ENCODE assay signal across 17 mouse cellular contexts in genomic region chr16:5184101-5184500, GRCm38 (mm10). TPM values are rescaled to one million over a fixed set of nuclear protein-coding genes. Genes with fewer than 3 reads are reported as not detected.
"Had no signal": no experiment of that assay in that cellular context is flagged by ENCODE, and none has a peak within 500 bp of the region (broad histone marks: within the 10 kb centered on the region; RNA-seq: fewer than 3 reads in every experiment).

No protein-coding gene starts in this region.

- H3K4me3 ChIP-seq: limb, embryonic 10.5 days; midbrain, embryonic 10.5 days; neural tube, embryonic 12.5 days; stomach, embryonic 15.5 days had no signal

- H3K9me3 ChIP-seq: limb, embryonic 10.5 days; midbrain, embryonic 10.5 days; neural tube, embryonic 12.5 days; stomach, embryonic 15.5 days had no signal

- H3K36me3 ChIP-seq: limb, embryonic 10.5 days; midbrain, embryonic 10.5 days; neural tube, embryonic 12.5 days; stomach, embryonic 15.5 days had no signal

- H3K4me1 ChIP-seq: limb, embryonic 10.5 days; neural tube, embryonic 12.5 days; stomach, embryonic 15.5 days had no signal

- H3K9ac ChIP-seq: liver, embryonic 14.5 days; neural tube, embryonic 12.5 days; stomach, embryonic 15.5 days had no signal

- ATAC-seq: lung, postnatal 0 days had no signal

- H3K27me3 ChIP-seq: neural tube, embryonic 12.5 days; stomach, embryonic 15.5 days had no signal

- H3K4me2 ChIP-seq: neural tube, embryonic 12.5 days; stomach, embryonic 15.5 days had no signal

- H3K27ac ChIP-seq: limb, embryonic 10.5 days; liver, embryonic 14.5 days; midbrain, embryonic 10.5 days; neural tube, embryonic 12.5 days; stomach, embryonic 15.5 days had no signal

- DNase-seq: kidney, adult 18-20 months; kidney, postnatal 10 days; lung, adult 2 months; lung, postnatal 4 days; midbrain, embryonic 14.5 days; right cerebral cortex, postnatal 14 days; thymus, adult 2 months; thymus, postnatal 25 days had no signal

RNA-seq across cellular contexts. Expression of gene Sec14l5, which starts 37.2 kb away (rescaled TPM):
- total RNA-seq: megakaryocyte, adult 5-6 weeks had no signal
- polyA plus RNA-seq: kidney, embryonic 14.5 days; limb, embryonic 10.5 days had no signal

RNA-seq across cellular contexts. Expression of gene AU021092, which starts 38.0 kb away (rescaled TPM):
- total RNA-seq: megakaryocyte, adult 5-6 weeks; neutrophil, adult 5-6 weeks had no signal

RNA-seq across cellular contexts. Expression of gene Ppl, which starts 51.9 kb away (rescaled TPM):
- total RNA-seq: megakaryocyte, adult 5-6 weeks had no signal
